Mouse (Mus musculus): ENCODE data around the gene Med13. TPM values are rescaled to one million over a fixed set of nuclear protein-coding genes. Genes with fewer than 3 reads are reported as not detected.

The Med13 gene
- total and polyA plus RNA-seq, 3 experiments = 1.9 to 124 (median 74.2) TPM

- H3K4me1 ChIP-seq (ENCODE audit: insufficient read depth, low read depth, low read length) = peaks cover 62% of the 10 kb centered on the region
- peaks cover 3% of the 10 kb centered on the region; the same call in 1 of the 2 replicates for H3K27me3 ChIP-seq (ENCODE audit: insufficient read depth, low read length)
- no peaks in the 10 kb centered on the region for H3K36me3 ChIP-seq (replicated peaks)
- DNase-seq (ENCODE audit: low spot score) (no peak), ATAC-seq (ENCODE audit: extremely low read depth, insufficient number of reproducible peaks, low FRiP score, poor library complexity, severe bottlenecking) (no peak)
- H3K9me3 ChIP-seq (replicated peaks) = no peaks in the 10 kb centered on the region
- H3K4me3 ChIP-seq (ENCODE audit: low read depth, low read length) = peak overlapping the region; percentile 59; the same call in 1 of the 2 replicates
- TF ChIP-seq POLR2AphosphoS5 (IDR thresholded peaks at IDR 0.05; ENCODE audit: insufficient replicate concordance, low read depth, low read length) (no peak), GATA2 (IDR thresholded peaks at IDR 0.05; ENCODE audit: borderline replicate concordance, low read depth, low read length) (no peak), CTCF (IDR thresholded peaks at IDR 0.05; ENCODE audit: low read depth, low read length) (no peak), TAL1 (conservative IDR thresholded peaks at IDR 0.05; ENCODE audit: low read depth, low read length) (no peak), GATA1 (IDR thresholded peaks at IDR 0.05; ENCODE audit: borderline replicate concordance, low read length) (no peak)
These were observed 39.1 kb upstream of the Med13 start for GRCm38 (mm10) chr11:86396518-86396917.

- H3K4me1 ChIP-seq (ENCODE audit: insufficient read depth, low read depth, low read length) = peaks cover 62% of the 10 kb centered on the region
- peak; percentile 15; the same call in 1 of the 2 replicates for ATAC-seq (ENCODE audit: extremely low read depth, insufficient number of reproducible peaks, low FRiP score, poor library complexity, severe bottlenecking)
- H3K4me3 ChIP-seq (ENCODE audit: low read depth, low read length) = peak overlapping the region; percentile 21; the same call in 1 of the 2 replicates
These were observed 38.2 kb upstream of the Med13 start for GRCm38 (mm10) chr11:86395513-86396125.

GRCm38 (mm10) chr11:86395100-86395499 is 37.7 kb upstream of the Med13 start:
- Histone ChIP-seq H3K4me3 (ENCODE audit: low read depth, low read length) (no peak overlapping the region; the same call in 1 of the 2 replicates), H3K27me3 (ENCODE audit: insufficient read depth, low read length) (peaks cover 5% of the 10 kb centered on the region; the same call in 1 of the 2 replicates), H3K4me1 (ENCODE audit: insufficient read depth, low read depth, low read length) (peaks cover 62% of the 10 kb centered on the region), H3K9me3 (replicated peaks) (no peaks in the 10 kb centered on the region), H3K36me3 (replicated peaks) (no peaks in the 10 kb centered on the region)
- ATAC-seq (ENCODE audit: extremely low read depth, insufficient number of reproducible peaks, low FRiP score, poor library complexity, severe bottlenecking) (no peak), DNase-seq (ENCODE audit: low spot score) (no peak)
- no peak for TF ChIP-seq GATA2 (IDR thresholded peaks at IDR 0.05; ENCODE audit: borderline replicate concordance, low read depth, low read length)
- TF ChIP-seq TAL1 (conservative IDR thresholded peaks at IDR 0.05; ENCODE audit: low read depth, low read length) = 0 out of 2 replicates have a peak, but pooled peaks have one; percentile 21

More at GRCm38 (mm10) chr11:86395513-86396125, 38.2 kb upstream of the Med13 start:
- TF ChIP-seq TAL1 (conservative IDR thresholded peaks at IDR 0.05; ENCODE audit: low read depth, low read length) (no peak), CTCF (IDR thresholded peaks at IDR 0.05; ENCODE audit: low read depth, low read length) (no peak), GATA2 (IDR thresholded peaks at IDR 0.05; ENCODE audit: borderline replicate concordance, low read depth, low read length) (no peak), GATA1 (IDR thresholded peaks at IDR 0.05; ENCODE audit: borderline replicate concordance, low read length) (no peak), POLR2AphosphoS5 (IDR thresholded peaks at IDR 0.05; ENCODE audit: insufficient replicate concordance, low read depth, low read length) (no peak)
- no peaks in the 10 kb centered on the region for H3K36me3 ChIP-seq (replicated peaks)
- DNase-seq (ENCODE audit: low spot score) = peak; percentile 42
- no peaks in the 10 kb centered on the region for H3K9me3 ChIP-seq (replicated peaks)
- H3K27me3 ChIP-seq (ENCODE audit: insufficient read depth, low read length) = peaks cover 3% of the 10 kb centered on the region; the same call in 1 of the 2 replicates

GRCm38 (mm10) chr11:86391687-86392086 is 34.3 kb upstream of the Med13 start:
- TF ChIP-seq GATA1 (IDR thresholded peaks at IDR 0.05; ENCODE audit: borderline replicate concordance, low read length) = no peak
- no peak for TF ChIP-seq CTCF (IDR thresholded peaks at IDR 0.05; ENCODE audit: low read depth, low read length)
- TF ChIP-seq POLR2AphosphoS5 (IDR thresholded peaks at IDR 0.05; ENCODE audit: insufficient replicate concordance, low read depth, low read length) = no peak
- no peak for TF ChIP-seq GATA2 (IDR thresholded peaks at IDR 0.05; ENCODE audit: borderline replicate concordance, low read depth, low read length)
- no peak for TF ChIP-seq TAL1 (conservative IDR thresholded peaks at IDR 0.05; ENCODE audit: low read depth, low read length)
- no peaks in the 10 kb centered on the region for H3K9me3 ChIP-seq (replicated peaks)
- H3K27me3 ChIP-seq (ENCODE audit: insufficient read depth, low read length) = peaks cover 19% of the 10 kb centered on the region
- no peak for DNase-seq (ENCODE audit: low spot score)
- peaks cover 32% of the 10 kb centered on the region for H3K4me1 ChIP-seq (ENCODE audit: insufficient read depth, low read depth, low read length)
- no peak overlapping the region for H3K4me3 ChIP-seq (ENCODE audit: low read depth, low read length)
- H3K36me3 ChIP-seq (replicated peaks) = no peaks in the 10 kb centered on the region
- no peak for ATAC-seq (ENCODE audit: extremely low read depth, insufficient number of reproducible peaks, low FRiP score, poor library complexity, severe bottlenecking)

- DNase-seq (ENCODE audit: low spot score) (no peak), ATAC-seq (ENCODE audit: extremely low read depth, insufficient number of reproducible peaks, low FRiP score, poor library complexity, severe bottlenecking) (no peak)
- Histone ChIP-seq H3K36me3 (replicated peaks) (no peaks in the 10 kb centered on the region), H3K27me3 (ENCODE audit: insufficient read depth, low read length) (peaks cover 31% of the 10 kb centered on the region), H3K9me3 (replicated peaks) (no peaks in the 10 kb centered on the region), H3K4me1 (ENCODE audit: insufficient read depth, low read depth, low read length) (peaks cover 25% of the 10 kb centered on the region), H3K4me3 (ENCODE audit: low read depth, low read length) (no peak overlapping the region)
- TF ChIP-seq GATA1 (IDR thresholded peaks at IDR 0.05; ENCODE audit: borderline replicate concordance, low read length) = no peak
- no peak for TF ChIP-seq POLR2AphosphoS5 (IDR thresholded peaks at IDR 0.05; ENCODE audit: insufficient replicate concordance, low read depth, low read length)
- TF ChIP-seq GATA2 (IDR thresholded peaks at IDR 0.05; ENCODE audit: borderline replicate concordance, low read depth, low read length) = no peak
- no peak for TF ChIP-seq CTCF (IDR thresholded peaks at IDR 0.05; ENCODE audit: low read depth, low read length)
- no peak for TF ChIP-seq TAL1 (conservative IDR thresholded peaks at IDR 0.05; ENCODE audit: low read depth, low read length)
These were observed 32.9 kb upstream of the Med13 start for GRCm38 (mm10) chr11:86390308-86390707.

GRCm38 (mm10) chr11:86389506-86389905 is 32.1 kb upstream of the Med13 start:
- H3K36me3 ChIP-seq (replicated peaks) = no peaks in the 10 kb centered on the region
- no peak for TF ChIP-seq GATA2 (IDR thresholded peaks at IDR 0.05; ENCODE audit: borderline replicate concordance, low read depth, low read length)
- no peak for TF ChIP-seq GATA1 (IDR thresholded peaks at IDR 0.05; ENCODE audit: borderline replicate concordance, low read length)
- TF ChIP-seq TAL1 (conservative IDR thresholded peaks at IDR 0.05; ENCODE audit: low read depth, low read length) = no peak
- TF ChIP-seq CTCF (IDR thresholded peaks at IDR 0.05; ENCODE audit: low read depth, low read length) = no peak
- TF ChIP-seq POLR2AphosphoS5 (IDR thresholded peaks at IDR 0.05; ENCODE audit: insufficient replicate concordance, low read depth, low read length) = no peak
- ATAC-seq (ENCODE audit: extremely low read depth, insufficient number of reproducible peaks, low FRiP score, poor library complexity, severe bottlenecking) = no peak
- H3K4me3 ChIP-seq (ENCODE audit: low read depth, low read length) = no peak overlapping the region
- H3K27me3 ChIP-seq (ENCODE audit: insufficient read depth, low read length) = peaks cover 33% of the 10 kb centered on the region
- DNase-seq (ENCODE audit: low spot score) = no peak
- no peaks in the 10 kb centered on the region for H3K9me3 ChIP-seq (replicated peaks)
- H3K4me1 ChIP-seq (ENCODE audit: insufficient read depth, low read depth, low read length) = peaks cover 18% of the 10 kb centered on the region

All from G1E (cell line).